Mouse (Mus musculus) midbrain, embryonic 14.5 days (tissue): ENCODE measurements around the gene Lamc3. TPM values are rescaled to one million over a fixed set of nuclear protein-coding genes. Genes with fewer than 3 reads are reported as not detected.

Source experiments
- ATAC-seq: fragments of 200-750 bp; cut with Nextera tagmentation; 2 replicates; pipeline ENCODE4 v1.8.0; 2017; ENCODE audit warnings: moderate number of reproducible peaks, moderate library complexity; ENCODE audit not compliant: low FRiP score, low TSS enrichment
- DNase-seq: peaks from one replicate; pipeline ENCODE4 v3.0.0-alpha.2; 2015
- H3K27ac ChIP-seq: fragments of 300-500 bp; sonication (generic); replicated peaks from 2 replicates; pipeline ENCODE4 v1.5.1; 2014; ENCODE audit warnings: mild to moderate bottlenecking, low read depth, low read length, moderate library complexity
- H3K27me3 ChIP-seq: fragments of 300-500 bp; sonication (generic); 2 replicates; pipeline ENCODE4 v1.6.1; 2014; ENCODE audit warnings: low read length, control low read depth, mixed read lengths; ENCODE audit not compliant: control insufficient read depth, insufficient read depth
- H3K36me3 ChIP-seq: fragments of 300-500 bp; sonication (generic); 2 replicates; pipeline ENCODE4 v1.6.1; 2014; ENCODE audit warnings: low read length, control low read depth; ENCODE audit not compliant: control insufficient read depth, insufficient read depth
- H3K4me1 ChIP-seq: fragments of 300-500 bp; sonication (generic); 2 replicates; pipeline ENCODE4 v1.6.1; 2014; ENCODE audit warnings: mild to moderate bottlenecking, antibody characterized with exemption, low read length, control low read depth; ENCODE audit not compliant: control insufficient read depth, insufficient read depth
- H3K4me2 ChIP-seq: fragments of 300-500 bp; sonication (generic); 2 replicates; pipeline ENCODE4 v1.6.1; 2014; ENCODE audit warnings: mild to moderate bottlenecking, low read length, moderate library complexity
- H3K4me3 ChIP-seq: fragments of 300-500 bp; sonication (generic); replicated peaks from 2 replicates; pipeline ENCODE4 v1.5.1; 2014; ENCODE audit warnings: low read depth, low read length
- H3K9ac ChIP-seq: fragments of 300-500 bp; sonication (generic); replicated peaks from 2 replicates; pipeline ENCODE4 v1.6.1; 2014; ENCODE audit warnings: mild to moderate bottlenecking, low read length, moderate library complexity
- H3K9me3 ChIP-seq: fragments of 300-500 bp; sonication (generic); 2 replicates; pipeline ENCODE4 v1.6.1; 2016; ENCODE audit warnings: low read length, control low read depth, mixed read lengths; ENCODE audit not compliant: control insufficient read depth
- WGBS: fragments of 180-500 bp; shearing (Covaris S2); extraction: QIAGEN DNeasy Blood & Tissue Kit; methylation state at CpG from one replicate; pipeline ENCODE4 v1.1.7; 2014; 5-methylcytosine and 5-hydroxymethylcytosine counted together
- polyA plus RNA-seq: library from polyadenylated mRNA; unstranded; fragments of >200 nt; fragmentation: Nextera tagmentation; extraction: Ambion mirVana; gene quantifications from 2 replicates; pipeline ENCODE4 v1.2.1, GENCODE M21; 2014

Lamc3 gene
- polyA plus RNA-seq, 1 experiment from 2014 or later: 6.6 TPM

GRCm38 (mm10) chr2:31929664-31930063 is 42.6 kb downstream of the Lamc3 start:
- no peaks in the 10 kb centered on the region for H3K4me1 ChIP-seq
- WGBS: 88% methylated on average over 3 of the region's 3 CpGs

GRCm38 (mm10) chr2:31934551-31934950 is 47.5 kb downstream of the Lamc3 start:
- Histone ChIP-seq H3K36me3 (no peaks in the 10 kb centered on the region), H3K9ac (no peak overlapping the region), H3K4me3 (no peak overlapping the region), H3K4me2 (no peak overlapping the region), H3K27me3 (no peaks in the 10 kb centered on the region), H3K27ac (no peak overlapping the region), H3K4me1 (no peaks in the 10 kb centered on the region), H3K9me3 (no peaks in the 10 kb centered on the region)
- WGBS: 41% methylated on average over 4 of the region's 4 CpGs
- ATAC-seq: no peak
- DNase-seq: no peak

More at GRCm38 (mm10) chr2:31929664-31930063, 42.6 kb downstream of the Lamc3 start:
- H3K36me3 ChIP-seq: no peaks in the 10 kb centered on the region
- H3K9me3 ChIP-seq: no peaks in the 10 kb centered on the region
- no peaks in the 10 kb centered on the region for H3K27me3 ChIP-seq
- DNase-seq: no peak
- no peak overlapping the region for H3K27ac ChIP-seq
- no peak overlapping the region for H3K4me2 ChIP-seq
- no peak for ATAC-seq
- H3K9ac ChIP-seq: no peak overlapping the region
- no peak overlapping the region for H3K4me3 ChIP-seq

- H3K27me3 ChIP-seq: no peaks in the 10 kb centered on the region
- no peak overlapping the region for H3K4me3 ChIP-seq
- WGBS: 64% methylated on average over 4 of the region's 4 CpGs
- no peak overlapping the region for H3K4me2 ChIP-seq
- ATAC-seq: no peak
- H3K4me1 ChIP-seq: no peaks in the 10 kb centered on the region
- H3K9ac ChIP-seq: no peak overlapping the region
- H3K9me3 ChIP-seq: no peaks in the 10 kb centered on the region
- no peak overlapping the region for H3K27ac ChIP-seq
- DNase-seq: no peak
- no peaks in the 10 kb centered on the region for H3K36me3 ChIP-seq
These were observed 48.0 kb downstream of the Lamc3 start for GRCm38 (mm10) chr2:31935054-31935453.

- Histone ChIP-seq H3K4me1 (no peaks in the 10 kb centered on the region), H3K9ac (no peak overlapping the region), H3K27me3 (no peaks in the 10 kb centered on the region), H3K36me3 (no peaks in the 10 kb centered on the region), H3K4me2 (no peak overlapping the region), H3K4me3 (no peak overlapping the region), H3K27ac (no peak overlapping the region), H3K9me3 (no peaks in the 10 kb centered on the region)
- DNase-seq: no peak
- no peak for ATAC-seq
- 91% methylated on average over 1 of the region's 1 CpGs for WGBS
These were observed 51.2 kb downstream of the Lamc3 start for GRCm38 (mm10) chr2:31938298-31938697.

- Histone ChIP-seq H3K4me2 (no peak overlapping the region), H3K27me3 (no peaks in the 10 kb centered on the region), H3K36me3 (no peaks in the 10 kb centered on the region), H3K9ac (no peak overlapping the region), H3K27ac (no peak overlapping the region), H3K9me3 (no peaks in the 10 kb centered on the region), H3K4me1 (no peaks in the 10 kb centered on the region), H3K4me3 (no peak overlapping the region)
- DNase-seq (no peak), ATAC-seq (no peak)
- WGBS: 76% methylated on average over 4 of the region's 4 CpGs
These were observed 55.9 kb downstream of the Lamc3 start for GRCm38 (mm10) chr2:31943011-31943410.

GRCm38 (mm10) chr2:31945580-31945979 is 58.5 kb downstream of the Lamc3 start:
- H3K36me3 ChIP-seq: no peaks in the 10 kb centered on the region
- H3K4me2 ChIP-seq: no peak overlapping the region
- H3K27me3 ChIP-seq: peaks cover 8% of the 10 kb centered on the region; the same call in 1 of the 2 replicates
- DNase-seq (no peak), ATAC-seq (no peak)
- H3K9me3 ChIP-seq: no peaks in the 10 kb centered on the region
- 86% methylated on average over 2 of the region's 2 CpGs for WGBS
- no peak overlapping the region for H3K4me3 ChIP-seq
- H3K27ac ChIP-seq: no peak overlapping the region
- peaks cover 2% of the 10 kb centered on the region for H3K4me1 ChIP-seq
- no peak overlapping the region for H3K9ac ChIP-seq

GRCm38 (mm10) chr2:31948392-31948791 is 61.3 kb downstream of the Lamc3 start:
- no peak for DNase-seq
- Histone ChIP-seq H3K36me3 (no peaks in the 10 kb centered on the region), H3K4me2 (no peak overlapping the region), H3K9me3 (no peaks in the 10 kb centered on the region), H3K4me1 (peaks cover 12% of the 10 kb centered on the region), H3K27ac (no peak overlapping the region), H3K27me3 (peaks cover 13% of the 10 kb centered on the region; the same call in 1 of the 2 replicates), H3K4me3 (no peak overlapping the region), H3K9ac (no peak overlapping the region)
- WGBS: 83% methylated on average over 6 of the region's 6 CpGs
- no peak for ATAC-seq

- no peak overlapping the region for H3K9ac ChIP-seq
- DNase-seq: no peak
- H3K9me3 ChIP-seq: no peaks in the 10 kb centered on the region
- H3K4me2 ChIP-seq: no peak overlapping the region
- no peak overlapping the region for H3K27ac ChIP-seq
- no peak overlapping the region for H3K4me3 ChIP-seq
- ATAC-seq: no peak
- H3K36me3 ChIP-seq: no peaks in the 10 kb centered on the region
- 76% methylated on average over 6 of the region's 6 CpGs for WGBS
- peaks cover 13% of the 10 kb centered on the region; the same call in 1 of the 2 replicates for H3K27me3 ChIP-seq
- H3K4me1 ChIP-seq: peaks cover 12% of the 10 kb centered on the region
These were observed 61.7 kb downstream of the Lamc3 start for GRCm38 (mm10) chr2:31948801-31949200.

GRCm38 (mm10) chr2:31950058-31950871 is 63.2 kb downstream of the Lamc3 start, which contains the start of gene Aif1l:
Gene Aif1l, plus strand, starts transcription at chr2:31950139.
- H3K27me3 ChIP-seq: peaks cover 13% of the 10 kb centered on the region; the same call in 1 of the 2 replicates
- under 1% methylated on average over 60 of the region's 66 CpGs for WGBS
- no peaks in the 10 kb centered on the region for H3K9me3 ChIP-seq
- peak within 1 kb of the TSS; percentile 94 for H3K4me2 ChIP-seq
- ATAC-seq: peak; percentile 60; the same call in 1 of the 2 replicates
- peak within 1 kb of the TSS; percentile 63 for H3K9ac ChIP-seq
- peaks cover 5% of the 10 kb centered on the region; the same call in 1 of the 2 replicates for H3K36me3 ChIP-seq
- H3K27ac ChIP-seq: no peak within 1 kb of the TSS
- H3K4me3 ChIP-seq: peak within 1 kb of the TSS; percentile 62
- peak; percentile 84 for DNase-seq
- peaks cover 12% of the 10 kb centered on the region for H3K4me1 ChIP-seq
